Mouse (Mus musculus) brain, adult 2 months (tissue): ENCODE data around the gene Itgal.
"Not testable (repeated sequence)": the region's sequence is repeated elsewhere in the genome, so short reads cannot be mapped to it uniquely, and the experiment has no call there.

Source experiments
- DNase-seq: peaks from one replicate; pipeline ENCODE4 v3.0.0; 2011; ENCODE audit warnings: low read depth, low spot score

Gene Itgal

DNA sequence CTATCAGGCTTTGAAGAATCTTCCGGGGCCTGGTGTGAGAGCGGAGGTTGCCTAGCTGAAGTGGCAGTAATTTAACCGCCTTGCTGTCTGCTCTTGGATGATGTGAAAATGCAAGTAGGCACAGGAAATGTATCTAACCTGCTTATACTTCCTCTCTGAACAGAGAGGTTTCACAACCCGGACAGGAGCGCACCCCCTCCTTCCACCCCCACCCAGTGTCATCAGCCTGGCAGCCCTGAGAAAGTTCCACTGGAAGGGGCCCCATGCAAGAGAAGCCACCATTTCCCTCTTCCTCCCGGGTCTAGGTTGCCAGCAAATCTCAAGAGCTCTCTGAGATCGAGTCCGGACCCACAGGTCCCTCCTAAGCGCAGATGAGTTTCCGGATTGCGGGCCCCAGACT, at the start of gene Itgal:
TSS of gene Itgal (plus strand) at position 163 of the 400 bp plus-strand sequence.
- DNase-seq = no peak

DNA sequence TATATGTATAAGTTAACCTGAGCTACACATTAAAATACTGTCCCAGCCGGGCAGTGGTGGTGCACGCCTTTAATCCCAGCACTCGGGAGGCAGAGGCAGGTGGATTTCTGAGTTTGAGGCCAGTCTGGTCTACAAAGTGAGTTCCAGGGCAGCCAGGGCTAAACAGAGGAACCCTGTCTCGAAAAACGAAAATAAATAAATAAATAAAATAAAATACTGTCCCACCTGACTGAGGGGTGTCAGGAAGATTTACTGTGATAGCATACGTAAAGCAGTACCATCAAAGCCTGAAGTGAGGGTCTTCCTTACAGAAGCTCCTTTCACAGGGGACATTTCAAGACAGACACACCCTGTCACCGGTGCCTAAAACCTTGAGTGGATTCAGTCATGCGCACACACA, 45.5 kb upstream of the Itgal start:
- not testable (repeated sequence) for DNase-seq

DNA sequence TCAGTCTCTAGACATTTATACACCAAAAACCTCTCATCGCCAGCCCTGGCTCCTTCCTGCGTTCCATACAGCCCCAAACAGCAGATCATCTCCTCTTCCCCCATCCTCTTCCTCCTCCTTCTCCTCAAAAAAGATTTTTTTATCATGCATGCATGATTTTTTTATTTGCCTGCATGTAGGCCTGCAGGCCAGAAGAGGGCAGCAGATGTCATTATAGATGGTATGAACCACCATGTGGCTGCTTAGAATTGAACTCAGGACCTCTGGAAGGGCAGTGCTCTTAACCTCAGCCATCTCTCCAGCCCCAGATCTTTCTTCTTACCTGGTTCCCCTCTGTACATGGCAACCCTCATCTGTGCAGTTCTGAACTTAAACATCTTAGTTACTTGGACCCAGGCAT, 43.6 kb upstream of the Itgal start:
- peak; percentile 59 for DNase-seq

GRCm38 (mm10) chr7:127253341-127253740, 42.7 kb upstream of the Itgal start:
- DNase-seq = peak; percentile 37

DNA sequence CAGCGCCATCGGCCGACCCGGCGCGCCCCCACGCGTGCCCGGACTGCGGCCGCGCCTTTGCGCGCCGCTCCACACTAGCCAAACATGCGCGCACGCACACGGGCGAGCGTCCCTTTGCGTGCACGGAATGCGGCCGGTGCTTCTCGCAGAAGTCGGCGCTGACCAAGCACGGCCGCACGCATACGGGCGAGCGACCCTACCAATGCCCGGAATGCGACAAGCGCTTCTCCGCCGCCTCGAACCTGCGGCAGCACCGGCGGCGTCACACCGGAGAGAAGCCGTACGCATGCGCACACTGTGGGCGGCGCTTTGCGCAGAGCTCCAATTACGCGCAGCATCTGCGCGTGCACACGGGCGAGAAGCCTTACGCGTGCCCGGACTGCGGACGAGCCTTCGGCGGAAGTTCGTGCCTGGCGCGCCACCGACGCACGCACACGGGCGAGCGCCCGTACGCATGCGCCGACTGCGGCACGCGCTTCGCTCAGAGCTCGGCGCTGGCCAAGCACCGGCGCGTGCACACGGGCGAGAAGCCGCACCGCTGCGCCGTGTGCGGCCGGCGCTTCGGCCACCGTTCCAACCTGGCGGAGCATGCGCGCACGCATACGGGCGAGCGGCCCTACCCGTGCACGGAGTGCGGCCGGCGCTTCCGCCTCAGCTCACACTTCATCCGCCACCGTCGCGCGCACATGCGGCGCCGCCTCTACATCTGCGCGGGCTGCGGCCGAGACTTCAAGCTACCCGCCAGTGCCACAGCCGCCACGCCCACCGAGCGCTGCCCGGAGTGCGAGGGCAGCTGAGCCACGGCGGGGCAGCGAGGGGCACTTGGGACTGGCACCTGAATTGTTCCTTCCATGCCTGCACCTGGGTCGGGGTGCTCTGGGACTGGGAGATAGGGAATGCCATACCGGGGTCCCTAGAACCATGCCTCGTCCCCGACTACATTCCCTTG, 42.0 kb upstream of the Itgal start:
- peak; percentile 99 for DNase-seq

GRCm38 (mm10) chr7:127255008-127255407, 41.1 kb upstream of the Itgal start:
- no peak for DNase-seq

DNA sequence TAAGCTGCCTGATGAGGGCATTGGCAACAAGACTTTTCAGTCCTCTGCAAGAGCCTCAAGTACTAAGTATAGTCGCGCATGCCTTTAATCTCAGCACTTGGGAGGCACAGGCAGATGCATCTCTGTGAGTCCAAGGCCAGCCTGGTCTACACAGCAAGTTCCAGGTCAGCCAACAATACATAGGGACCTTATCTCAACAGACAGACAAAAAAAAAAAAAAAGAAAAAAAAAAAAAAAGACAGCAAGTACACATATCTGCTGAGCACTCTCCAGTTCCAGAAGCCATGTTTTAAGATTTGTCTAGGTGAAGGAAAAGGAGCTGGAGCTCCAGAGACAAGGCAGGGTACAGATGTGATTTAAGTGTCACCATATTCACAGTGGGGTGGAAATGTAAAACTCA, 40.1 kb upstream of the Itgal start:
- no peak for DNase-seq

GRCm38 (mm10) chr7:127256518-127256917, 39.5 kb upstream of the Itgal start:
- DNase-seq = no peak

- DNase-seq = peak; percentile 49
Measured at GRCm38 (mm10) chr7:127259186-127259905, 36.7 kb upstream of the Itgal start.

DNA sequence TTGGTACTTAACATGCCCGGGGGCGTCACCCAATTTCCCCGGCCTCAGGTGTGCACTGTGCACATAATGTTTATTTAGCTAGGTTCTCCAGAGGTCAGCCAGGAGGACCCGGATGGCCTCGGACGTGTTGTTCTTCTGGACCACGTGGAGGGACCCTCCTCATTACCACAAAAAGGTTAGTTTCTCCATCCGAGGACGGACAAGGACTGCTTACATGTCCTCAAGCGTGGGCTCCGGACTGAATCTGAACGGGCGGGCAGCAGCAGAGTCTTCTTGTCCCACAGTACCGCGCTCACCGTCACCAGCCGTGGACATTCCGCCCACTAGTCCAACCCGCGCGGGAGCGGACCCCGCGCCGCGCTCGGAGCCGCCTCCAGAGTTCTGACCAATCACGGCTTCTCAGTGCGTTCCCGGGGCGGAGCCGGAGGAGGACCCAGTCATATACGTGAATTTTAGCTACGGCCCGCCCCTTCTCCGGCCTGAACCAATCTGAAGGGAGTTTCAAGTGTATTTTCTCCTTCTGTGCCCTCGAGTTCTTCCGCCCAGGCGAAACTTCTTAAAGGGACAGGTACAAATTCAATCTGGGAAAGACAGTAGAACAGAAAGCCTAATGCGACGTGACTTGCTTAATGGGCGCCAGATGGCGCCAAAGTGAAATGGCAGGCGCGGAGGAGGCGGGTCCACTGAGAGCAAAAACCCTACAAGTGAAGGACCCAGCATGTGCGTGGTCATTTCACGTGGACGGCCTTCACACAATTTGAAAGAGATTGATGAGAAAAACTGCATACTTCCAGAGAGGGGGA, 35.5 kb upstream of the Itgal start, which contains the start of gene Dctpp1:
TSS of gene Dctpp1 (minus strand) at position 401 of the 803 bp plus-strand sequence.
- peak; percentile 100 for DNase-seq

- no peak for DNase-seq
Measured at GRCm38 (mm10) chr7:127262218-127262961, 33.7 kb upstream of the Itgal start.

DNA sequence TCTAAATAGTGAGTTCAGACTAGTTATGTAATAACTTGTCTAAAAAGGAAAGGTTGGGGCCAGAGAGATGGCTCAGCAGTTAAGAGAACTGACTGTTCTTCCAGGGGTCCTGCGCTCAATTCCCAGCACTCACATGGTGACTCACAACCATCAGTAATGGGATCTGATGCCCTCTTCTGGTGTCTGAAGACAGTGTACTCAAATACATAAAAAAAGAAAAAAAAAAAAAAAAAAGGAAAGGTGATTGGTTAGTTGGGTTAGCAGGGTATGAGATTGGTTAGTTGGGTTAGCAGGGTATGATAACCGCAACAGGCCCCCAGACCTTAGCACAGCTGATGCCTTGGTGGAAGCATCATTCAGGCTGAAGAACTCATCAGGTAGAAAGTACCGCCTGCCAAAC, 32.5 kb upstream of the Itgal start:
- no peak for DNase-seq

- DNase-seq = no peak
Measured at GRCm38 (mm10) chr7:127270256-127270655, 25.8 kb upstream of the Itgal start.

DNA sequence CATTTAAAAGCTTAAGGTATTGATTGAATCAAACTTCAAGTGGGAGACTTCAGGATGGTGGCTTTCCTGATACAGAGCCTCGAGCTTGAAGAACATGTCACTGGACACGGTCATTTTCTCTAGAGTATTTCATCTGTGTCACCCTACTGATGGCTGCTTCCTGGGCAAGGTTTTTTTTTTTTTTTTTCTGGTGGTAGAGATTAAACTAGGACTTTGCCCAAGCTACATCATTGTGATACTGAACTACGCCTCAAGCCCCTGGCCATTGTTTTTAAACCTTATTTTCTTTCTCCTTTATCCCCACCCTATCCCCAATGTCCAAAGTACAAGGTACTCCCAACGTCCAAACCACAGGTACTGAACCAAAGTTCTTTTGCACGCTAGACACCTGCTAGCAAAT, 25.4 kb upstream of the Itgal start:
- DNase-seq = no peak

GRCm38 (mm10) chr7:127271093-127271492, 25.0 kb upstream of the Itgal start:
- no peak for DNase-seq

DNA sequence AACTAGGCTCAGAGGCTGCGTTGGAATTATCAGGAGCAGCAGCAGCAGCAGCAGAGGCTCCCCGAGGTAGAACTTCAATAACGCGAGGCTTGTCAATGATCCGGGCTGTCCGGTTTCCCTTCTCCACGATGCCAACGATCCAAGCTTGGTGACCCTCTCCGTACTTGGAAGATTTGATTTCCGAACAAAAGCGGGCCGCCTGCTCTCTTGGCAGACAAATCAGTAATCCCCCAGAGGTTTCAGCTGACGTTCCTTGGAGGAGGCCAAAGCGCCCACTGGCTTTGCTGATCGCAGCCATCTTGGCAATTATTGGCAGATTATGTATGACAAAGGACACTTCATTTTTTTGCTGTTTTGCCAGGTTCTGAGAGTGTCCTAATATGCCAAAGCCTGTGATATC, 23.5 kb upstream of the Itgal start:
- no peak for DNase-seq

DNA sequence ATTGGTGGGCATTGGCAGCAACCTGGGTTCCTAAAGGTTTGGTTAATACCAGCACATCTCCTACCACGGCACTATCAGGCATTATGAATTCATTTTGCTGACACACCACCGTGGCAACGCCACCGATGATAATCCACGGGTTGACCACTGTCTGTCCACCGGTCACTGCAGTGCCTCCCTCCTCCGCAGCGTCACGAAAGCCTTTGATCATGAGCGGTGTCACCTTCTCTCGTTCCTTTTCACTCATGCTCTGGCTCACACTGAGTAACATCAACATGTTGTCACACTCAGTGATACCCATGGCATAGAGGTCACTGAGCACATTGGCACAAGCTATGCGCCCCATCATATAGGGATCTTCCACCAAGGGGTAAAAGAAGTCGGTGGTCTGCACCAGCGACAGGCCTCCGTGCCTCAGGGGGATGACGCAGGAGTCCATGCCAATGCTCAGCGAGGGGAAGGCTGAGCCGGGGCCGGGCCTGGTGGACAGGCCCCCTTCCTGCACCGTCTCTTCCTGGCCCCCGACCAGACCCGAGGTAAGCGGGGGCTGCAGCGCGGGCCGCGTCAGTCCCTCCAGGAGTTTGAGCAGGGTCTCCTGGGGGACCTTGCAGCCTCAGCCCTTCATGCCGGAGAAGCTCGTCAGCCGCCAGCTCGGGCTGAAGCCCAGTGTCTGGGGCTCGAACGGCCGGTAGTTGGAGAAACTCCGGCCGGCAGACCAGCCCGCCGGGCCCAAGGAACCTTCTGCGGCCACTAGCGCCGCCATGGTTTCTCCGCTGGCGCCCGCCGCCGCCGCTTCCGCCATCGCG, 22.7 kb upstream of the Itgal start:
- DNase-seq = peak; percentile 27

DNA sequence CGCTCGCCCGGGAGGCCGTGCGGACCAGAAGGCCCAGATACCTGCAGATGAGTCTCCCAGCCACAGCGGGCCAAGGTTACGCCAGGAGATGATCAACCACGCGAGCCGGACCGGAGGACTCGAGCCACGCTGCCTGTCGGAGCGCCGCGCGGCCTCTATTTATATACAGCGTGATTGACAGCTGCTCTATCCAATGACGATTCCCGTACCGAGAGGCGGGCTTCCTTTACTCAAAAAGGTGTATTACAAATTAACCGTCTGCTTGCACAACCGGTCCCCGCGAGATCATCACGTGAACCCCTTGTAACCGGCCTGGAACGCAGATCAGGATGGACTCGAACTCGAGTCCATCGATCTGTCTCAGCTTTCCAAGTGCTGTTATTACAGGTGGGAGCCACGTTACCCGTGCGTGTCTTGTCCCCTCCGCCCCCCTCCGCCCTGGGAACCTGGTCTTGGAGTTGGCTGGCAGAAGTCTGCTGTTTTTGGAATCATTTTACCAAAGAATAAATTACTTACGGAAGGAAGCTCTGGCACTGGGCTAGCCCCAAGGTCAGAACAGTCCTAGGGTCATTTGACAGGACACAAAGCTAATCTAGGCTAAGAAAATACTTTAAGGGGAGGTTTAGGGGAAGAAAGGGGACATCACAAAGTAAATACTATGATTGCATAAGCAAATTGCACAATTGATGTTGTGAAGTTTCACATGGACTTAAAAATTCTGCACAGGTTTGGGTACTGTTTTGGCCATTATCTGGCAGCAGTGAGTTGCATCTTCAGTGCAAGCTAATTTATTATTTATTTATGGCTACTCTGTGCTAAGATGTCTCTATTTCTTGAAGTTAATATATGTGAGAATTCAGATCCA, 21.9 kb upstream of the Itgal start, which contains the start of gene Sephs2:
TSS of gene Sephs2 (minus strand) at position 131 of the 865 bp plus-strand sequence.
- DNase-seq = peak; percentile 99

GRCm38 (mm10) chr7:127276519-127276961, 19.5 kb upstream of the Itgal start:
- no peak for DNase-seq
